Mouse (Mus musculus): ENCODE results near the gene Irgq.

- TF ChIP-seq MAFK (IDR thresholded peaks at IDR 0.05; ENCODE audit: insufficient read depth, low read depth, low read length) (no peak), ZNF384 (IDR thresholded peaks at IDR 0.05; ENCODE audit: low read depth, low read length) (no peak)
Measured at GRCm38 (mm10) chr7:24488303-24488702, 42.2 kb upstream of the Irgq start.

Measured in ES-E14 (cell line).